Mouse (Mus musculus): ENCODE results near the gene Gm21897. TPM values are rescaled to one million over a fixed set of nuclear protein-coding genes. Genes with fewer than 3 reads are reported as not detected.

The Gm21897 gene
- total and polyA plus RNA-seq, 3 experiments: not detected

GRCm38 (mm10) chr16:15355339-15355738 lies 38.1 kb downstream of the Gm21897 start:
- Histone ChIP-seq H3K4me3 (ENCODE audit: low read depth, low read length) (no peak overlapping the region), H3K36me3 (replicated peaks) (no peaks in the 10 kb centered on the region), H3K27me3 (ENCODE audit: insufficient read depth, low read length) (no peaks in the 10 kb centered on the region)

GRCm38 (mm10) chr16:15357766-15358165 lies 40.5 kb downstream of the Gm21897 start:
- H3K4me3 ChIP-seq (ENCODE audit: low read depth, low read length): no peak overlapping the region
- DNase-seq (ENCODE audit: low spot score): no peak
- H3K4me1 ChIP-seq (ENCODE audit: insufficient read depth, low read depth, low read length): no peaks in the 10 kb centered on the region
- no peaks in the 10 kb centered on the region for H3K27me3 ChIP-seq (ENCODE audit: insufficient read depth, low read length)
- ATAC-seq (ENCODE audit: extremely low read depth, insufficient number of reproducible peaks, low FRiP score, poor library complexity, severe bottlenecking): no peak
- TF ChIP-seq CTCF (IDR thresholded peaks at IDR 0.05; ENCODE audit: low read depth, low read length): no peak
- no peak for TF ChIP-seq GATA2 (IDR thresholded peaks at IDR 0.05; ENCODE audit: borderline replicate concordance, low read depth, low read length)
- TF ChIP-seq TAL1 (conservative IDR thresholded peaks at IDR 0.05; ENCODE audit: low read depth, low read length): no peak
- TF ChIP-seq POLR2AphosphoS5 (IDR thresholded peaks at IDR 0.05; ENCODE audit: insufficient replicate concordance, low read depth, low read length): no peak
- TF ChIP-seq GATA1 (IDR thresholded peaks at IDR 0.05; ENCODE audit: borderline replicate concordance, low read length): no peak
- H3K9me3 ChIP-seq (replicated peaks): no peaks in the 10 kb centered on the region
- no peaks in the 10 kb centered on the region for H3K36me3 ChIP-seq (replicated peaks)

More at GRCm38 (mm10) chr16:15355339-15355738, 38.1 kb downstream of the Gm21897 start:
- TF ChIP-seq GATA2 (IDR thresholded peaks at IDR 0.05; ENCODE audit: borderline replicate concordance, low read depth, low read length): no peak
- no peak for TF ChIP-seq TAL1 (conservative IDR thresholded peaks at IDR 0.05; ENCODE audit: low read depth, low read length)
- no peak for TF ChIP-seq POLR2AphosphoS5 (IDR thresholded peaks at IDR 0.05; ENCODE audit: insufficient replicate concordance, low read depth, low read length)
- Histone ChIP-seq H3K9me3 (replicated peaks) (no peaks in the 10 kb centered on the region), H3K4me1 (ENCODE audit: insufficient read depth, low read depth, low read length) (no peaks in the 10 kb centered on the region)
- DNase-seq (ENCODE audit: low spot score) (no peak), ATAC-seq (ENCODE audit: extremely low read depth, insufficient number of reproducible peaks, low FRiP score, poor library complexity, severe bottlenecking) (no peak)

GRCm38 (mm10) chr16:15359110-15359782 lies 42.0 kb downstream of the Gm21897 start:
- DNase-seq (ENCODE audit: low spot score) (no peak), ATAC-seq (ENCODE audit: extremely low read depth, insufficient number of reproducible peaks, low FRiP score, poor library complexity, severe bottlenecking) (no peak)
- no peak overlapping the region for H3K4me3 ChIP-seq (ENCODE audit: low read depth, low read length)
- H3K4me1 ChIP-seq (ENCODE audit: insufficient read depth, low read depth, low read length): no peaks in the 10 kb centered on the region
- no peaks in the 10 kb centered on the region for H3K27me3 ChIP-seq (ENCODE audit: insufficient read depth, low read length)
- H3K9me3 ChIP-seq (replicated peaks): no peaks in the 10 kb centered on the region
- no peak for TF ChIP-seq CTCF (IDR thresholded peaks at IDR 0.05; ENCODE audit: low read depth, low read length)
- TF ChIP-seq TAL1 (conservative IDR thresholded peaks at IDR 0.05; ENCODE audit: low read depth, low read length): no peak
- TF ChIP-seq POLR2AphosphoS5 (IDR thresholded peaks at IDR 0.05; ENCODE audit: insufficient replicate concordance, low read depth, low read length): no peak
- TF ChIP-seq GATA2 (IDR thresholded peaks at IDR 0.05; ENCODE audit: borderline replicate concordance, low read depth, low read length): no peak
- TF ChIP-seq GATA1 (IDR thresholded peaks at IDR 0.05; ENCODE audit: borderline replicate concordance, low read length): no peak
- H3K36me3 ChIP-seq (replicated peaks): no peaks in the 10 kb centered on the region

- no peaks in the 10 kb centered on the region for H3K4me1 ChIP-seq (ENCODE audit: insufficient read depth, low read depth, low read length)
- H3K9me3 ChIP-seq (replicated peaks): no peaks in the 10 kb centered on the region
- TF ChIP-seq TAL1 (conservative IDR thresholded peaks at IDR 0.05; ENCODE audit: low read depth, low read length): no peak
- no peak for TF ChIP-seq POLR2AphosphoS5 (IDR thresholded peaks at IDR 0.05; ENCODE audit: insufficient replicate concordance, low read depth, low read length)
- TF ChIP-seq GATA2 (IDR thresholded peaks at IDR 0.05; ENCODE audit: borderline replicate concordance, low read depth, low read length): no peak
- TF ChIP-seq GATA1 (IDR thresholded peaks at IDR 0.05; ENCODE audit: borderline replicate concordance, low read length): no peak
- TF ChIP-seq CTCF (IDR thresholded peaks at IDR 0.05; ENCODE audit: low read depth, low read length): no peak
- H3K36me3 ChIP-seq (replicated peaks): no peaks in the 10 kb centered on the region
- H3K4me3 ChIP-seq (ENCODE audit: low read depth, low read length): no peak overlapping the region
- no peaks in the 10 kb centered on the region for H3K27me3 ChIP-seq (ENCODE audit: insufficient read depth, low read length)
- DNase-seq (ENCODE audit: low spot score): no peak
- no peak for ATAC-seq (ENCODE audit: extremely low read depth, insufficient number of reproducible peaks, low FRiP score, poor library complexity, severe bottlenecking)
These were observed 43.6 kb downstream of the Gm21897 start for GRCm38 (mm10) chr16:15360825-15361224.

Measured in G1E (cell line).